Mouse (Mus musculus): ENCODE measurements around the gene Gm36864.

- TF ChIP-seq POLR2A (IDR thresholded peaks at IDR 0.05; ENCODE audit: extremely low read depth, insufficient read depth, low read length), result no peak
- no peak for TF ChIP-seq CTCF (IDR thresholded peaks at IDR 0.05; ENCODE audit: low read depth, low read length)
These were observed 11.1 kb downstream of the Gm36864 start for GRCm38 (mm10) chr7:44246984-44247470.

Data from liver, adult 2 months (tissue).